Mouse (Mus musculus): ENCODE results near the gene Idh3b.
A peak's percentile ranks its signal among the peaks of the same experiment; 100 is the strongest.

Gene Idh3b

DNA sequence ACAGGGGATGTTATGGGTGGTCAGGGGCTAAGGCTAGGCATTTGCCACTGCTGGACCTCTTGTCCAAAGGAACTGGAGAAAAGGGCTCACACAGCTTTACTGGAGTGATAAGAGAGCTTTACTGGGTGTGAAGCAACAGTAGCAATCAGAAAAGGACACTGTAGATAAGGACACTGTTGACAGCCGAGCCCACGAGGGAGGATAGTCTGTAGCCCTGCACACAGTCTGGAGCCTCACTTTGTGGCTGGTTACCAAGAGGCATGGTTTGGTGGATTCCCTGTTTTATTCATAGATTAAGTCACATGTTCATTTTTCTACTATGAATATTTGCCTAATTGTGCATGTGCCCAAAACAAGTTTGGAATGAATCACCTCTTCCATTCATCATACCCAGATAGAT, 21.9 kb downstream of the Idh3b start:
- no peak for DNase-seq

DNA sequence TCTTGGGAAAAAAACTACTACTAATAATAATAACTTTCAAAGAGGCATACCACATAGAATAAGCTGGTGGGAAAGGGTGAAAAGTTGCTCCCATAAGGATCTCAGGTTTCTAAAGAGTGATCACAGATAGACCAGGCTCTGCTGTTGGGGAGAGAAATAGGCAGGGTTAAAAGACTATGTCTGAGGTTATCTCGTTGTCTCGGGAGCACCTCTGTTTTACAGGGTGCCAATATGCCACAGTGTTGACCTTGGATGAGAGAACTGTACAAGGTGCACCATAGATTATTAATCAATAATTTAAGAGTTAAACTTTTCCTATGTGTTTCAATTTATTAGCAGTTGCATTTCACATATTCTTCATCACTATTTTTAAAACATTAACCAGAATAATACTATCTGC, 22.4 kb downstream of the Idh3b start:
- DNase-seq: no peak

DNA sequence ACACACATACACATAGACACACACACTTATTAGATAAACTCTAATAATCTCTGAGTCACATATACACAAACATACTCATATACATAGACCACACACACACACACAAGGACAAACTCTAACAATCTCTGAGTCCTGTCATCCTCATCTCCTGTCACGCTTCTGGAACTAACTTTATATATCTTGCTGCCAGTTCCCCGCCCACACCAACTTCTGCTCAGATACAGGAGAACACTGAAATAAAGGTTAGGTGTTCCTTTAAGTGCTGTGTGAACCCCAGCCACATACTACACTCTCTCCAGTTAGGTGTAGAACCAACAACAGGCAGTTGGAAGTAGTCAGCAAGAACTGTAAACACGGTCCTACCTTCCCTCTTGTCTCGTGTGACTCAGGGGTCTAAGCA, 23.5 kb downstream of the Idh3b start:
- DNase-seq: no peak

DNA sequence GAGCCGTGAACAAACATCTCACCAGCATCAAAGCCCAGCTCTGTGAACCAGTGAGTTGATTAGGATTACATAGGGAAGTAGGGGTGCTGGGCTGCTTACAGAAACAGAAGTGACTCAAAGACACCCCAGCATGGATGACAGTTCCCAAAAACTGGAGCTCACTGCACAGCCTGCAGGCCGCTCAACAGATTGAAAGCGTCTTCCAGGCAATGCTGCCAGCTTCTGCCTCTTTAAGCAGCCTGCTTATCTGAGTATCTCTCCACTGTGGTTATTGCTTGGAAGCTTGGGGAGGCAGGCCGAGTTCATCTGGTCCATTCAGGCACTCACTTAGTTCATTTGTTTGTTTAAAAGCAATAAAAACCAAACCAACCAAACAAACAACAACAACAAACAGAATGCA, 27.6 kb downstream of the Idh3b start:
- no peak for DNase-seq

DNA sequence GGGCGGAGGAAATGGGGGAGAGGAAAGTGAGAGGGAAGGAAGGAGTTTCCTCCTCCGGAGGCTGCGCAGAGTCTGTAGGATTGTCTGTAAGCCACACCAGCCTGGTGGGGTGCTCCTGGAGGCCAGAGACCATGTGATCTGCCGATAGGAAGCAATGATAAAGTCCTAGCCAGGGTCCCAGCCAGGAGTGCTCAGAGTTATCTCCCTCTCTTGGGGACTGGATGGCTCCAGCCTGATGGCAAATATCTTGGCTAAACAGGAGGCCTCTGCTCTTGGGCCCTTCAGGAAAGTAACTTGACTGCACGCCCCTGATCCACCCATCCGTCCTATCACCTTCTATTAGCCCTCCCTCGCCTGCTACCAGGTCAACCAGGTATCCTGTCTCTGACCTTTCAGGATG, 36.1 kb downstream of the Idh3b start:
- no peak for DNase-seq

DNA sequence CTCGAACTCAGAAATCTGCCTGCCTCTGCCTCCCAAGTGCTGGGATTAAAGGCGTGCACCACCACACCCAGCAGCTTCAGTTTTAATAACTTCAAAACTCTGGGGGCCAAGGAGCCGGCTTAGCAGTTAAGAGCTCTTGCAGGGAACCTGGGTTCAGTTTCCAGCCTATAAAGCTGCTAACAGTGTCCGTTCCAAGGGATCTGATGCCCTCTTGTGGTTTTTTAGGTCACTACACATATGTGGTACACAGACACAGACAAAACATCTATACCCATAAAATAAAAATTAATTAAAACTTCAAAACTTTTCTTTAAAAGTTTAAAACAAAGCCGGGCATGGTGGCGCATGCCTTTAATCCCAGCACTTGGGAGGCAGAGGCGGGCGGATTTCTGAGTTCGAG, 37.4 kb downstream of the Idh3b start:
- peak; percentile 34 for DNase-seq
